Mouse (Mus musculus) kidney, embryonic 14.5 days (tissue): ENCODE data around the gene Taf5l. TPM values are rescaled to one million over a fixed set of nuclear protein-coding genes. Genes with fewer than 3 reads are reported as not detected.
A peak's percentile ranks its signal among the peaks of the same experiment; 100 is the strongest.
"Not testable (repeated sequence)": the region's sequence is repeated elsewhere in the genome, so short reads cannot be mapped to it uniquely, and the experiment has no call there.

Experiments used
- ATAC-seq: fragments of 200-750 bp; cut with Nextera tagmentation; 2 replicates; pipeline ENCODE4 v1.8.0; 2017; ENCODE audit warnings: moderate number of reproducible peaks, mild to moderate bottlenecking, moderate TSS enrichment, moderate library complexity; ENCODE audit not compliant: low FRiP score, low TSS enrichment
- H3K27ac ChIP-seq: fragments of 300-500 bp; sonication (generic); 2 replicates; pipeline ENCODE4 v1.5.1; 2014; ENCODE audit warnings: low read depth, mild to moderate bottlenecking, low read length, moderate library complexity, mixed read lengths
- H3K27me3 ChIP-seq: fragments of 300-500 bp; sonication (generic); 2 replicates; pipeline ENCODE4 v1.6.1; 2014; ENCODE audit warnings: mild to moderate bottlenecking, low read length; ENCODE audit not compliant: control insufficient read depth, insufficient read depth
- H3K36me3 ChIP-seq: fragments of 300-500 bp; sonication (generic); 2 replicates; pipeline ENCODE4 v1.6.1; 2014; ENCODE audit warnings: low read length, mixed read lengths; ENCODE audit not compliant: control insufficient read depth, insufficient read depth
- H3K4me1 ChIP-seq: fragments of 300-500 bp; sonication (generic); 2 replicates; pipeline ENCODE4 v1.6.1; 2014; ENCODE audit warnings: low read length, mixed read lengths; ENCODE audit not compliant: control insufficient read depth, insufficient read depth
- H3K4me2 ChIP-seq: fragments of 300-500 bp; sonication (generic); replicated peaks from 2 replicates; pipeline ENCODE4 v1.6.1; 2014; ENCODE audit warnings: low read depth, mild to moderate bottlenecking, low read length
- H3K4me3 ChIP-seq: fragments of 300-500 bp; sonication (generic); 2 replicates; pipeline ENCODE4 v1.5.1; 2014; ENCODE audit warnings: mild to moderate bottlenecking, low read length
- H3K9ac ChIP-seq: fragments of 300-500 bp; sonication (generic); 2 replicates; pipeline ENCODE4 v1.6.1; 2014; ENCODE audit warnings: low read depth, mild to moderate bottlenecking, low read length, moderate library complexity
- H3K9me3 ChIP-seq: fragments of 300-500 bp; sonication (generic); 2 replicates; pipeline ENCODE4 v1.6.1; 2016; ENCODE audit warnings: low read length; ENCODE audit not compliant: control insufficient read depth
- WGBS: fragments of 180-500 bp; shearing (Covaris S2); extraction: QIAGEN DNeasy Blood & Tissue Kit; methylation state at CpG from one replicate; pipeline ENCODE4 v1.1.7; 2014; 5-methylcytosine and 5-hydroxymethylcytosine counted together
- polyA plus RNA-seq: library from polyadenylated mRNA; unstranded; fragments of >200 nt; fragmentation: Nextera tagmentation; extraction: Ambion mirVana; gene quantifications from 2 replicates; pipeline ENCODE4 v1.2.1, GENCODE M21; 2014

Taf5l gene
- polyA plus RNA-seq, 1 experiment from 2014 or later = 53.3 TPM

DNA sequence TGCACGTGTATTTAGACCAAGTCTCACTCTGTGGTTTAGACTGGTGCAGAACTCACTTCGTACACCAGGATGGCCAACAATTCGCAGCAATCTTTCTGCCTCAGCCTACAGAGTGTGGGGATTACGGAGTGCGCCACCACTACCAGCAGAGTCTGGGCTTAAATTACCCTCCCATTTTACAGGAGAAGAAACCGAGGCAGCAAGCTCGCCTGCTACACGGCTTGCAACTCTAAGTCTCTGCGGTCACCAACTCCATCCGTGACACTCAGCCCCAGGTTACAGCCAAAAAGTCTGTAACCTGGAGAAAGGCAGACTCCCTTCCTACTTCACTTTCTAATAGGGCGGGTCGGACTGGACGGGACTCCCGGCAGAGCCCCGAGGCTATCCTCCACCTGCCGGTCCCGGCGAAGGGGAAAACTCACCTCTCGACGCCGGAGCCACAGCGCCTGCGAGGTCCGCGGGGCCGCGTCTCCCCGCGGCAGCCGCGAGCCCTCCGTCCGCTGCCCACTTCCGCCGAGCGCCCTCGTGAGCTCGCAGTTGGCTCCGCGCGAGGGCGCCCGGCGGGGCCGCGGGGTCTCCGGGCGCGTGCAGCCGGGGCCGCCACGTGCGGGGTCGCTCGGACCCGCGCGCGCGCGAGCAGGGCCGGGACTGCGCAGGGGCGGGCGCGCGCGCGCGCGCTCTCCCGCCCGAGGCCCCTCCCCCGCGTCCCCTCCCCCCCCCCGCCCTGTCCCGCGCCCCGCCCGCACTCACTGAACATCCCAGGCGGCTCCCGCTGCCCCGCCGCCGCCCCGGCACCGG, 559 bp downstream of the Taf5l start:
- H3K4me1 ChIP-seq = peaks cover 14% of the 10 kb centered on the region
- no peaks in the 10 kb centered on the region for H3K27me3 ChIP-seq
- H3K4me3 ChIP-seq = peak overlapping the region; percentile 73
- peak overlapping the region; percentile 93 for H3K9ac ChIP-seq
- peak overlapping the region; percentile 67 for H3K4me2 ChIP-seq
- H3K9me3 ChIP-seq = no peaks in the 10 kb centered on the region
- peaks cover 15% of the 10 kb centered on the region for H3K36me3 ChIP-seq
- peak; percentile 87 for ATAC-seq
- 1% methylated on average over 50 of the region's 87 CpGs for WGBS
- peak overlapping the region; percentile 84 for H3K27ac ChIP-seq

DNA sequence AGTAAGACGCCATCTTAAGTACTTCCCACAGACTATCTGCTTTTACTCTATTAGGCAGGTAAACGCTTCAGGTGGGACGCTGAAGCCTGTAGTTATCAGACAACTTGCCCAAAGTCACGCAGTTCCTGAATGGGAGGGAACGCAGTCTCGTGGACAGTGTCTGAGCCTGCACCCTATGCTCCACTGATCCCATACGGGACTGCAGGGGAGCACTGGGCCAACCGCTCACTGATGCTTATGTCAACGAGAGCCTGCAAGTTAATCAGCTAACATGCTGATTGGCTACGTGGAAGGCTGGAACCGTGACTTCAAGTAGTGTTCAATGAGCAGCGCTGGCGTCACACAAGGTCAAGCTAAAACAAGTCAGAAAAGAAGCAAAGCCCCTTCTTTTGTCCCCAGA, 1.4 kb downstream of the Taf5l start:
- Histone ChIP-seq H3K27ac (no peak overlapping the region), H3K9ac (peak overlapping the region; percentile 93; the same call in 1 of the 2 replicates)
- 29% methylated on average over 13 of the region's 13 CpGs for WGBS

GRCm38 (mm10) chr8:124014751-124015150, 6.4 kb downstream of the Taf5l start:
- 78% methylated on average over 3 of the region's 3 CpGs for WGBS
- no peak for ATAC-seq
- Histone ChIP-seq H3K4me1 (peaks cover 5% of the 10 kb centered on the region), H3K4me3 (no peak overlapping the region), H3K27ac (no peak overlapping the region), H3K4me2 (no peak overlapping the region), H3K27me3 (no peaks in the 10 kb centered on the region), H3K36me3 (no peaks in the 10 kb centered on the region), H3K9me3 (no peaks in the 10 kb centered on the region), H3K9ac (no peak overlapping the region)

More for the DNA sequence above, 1.4 kb downstream of the Taf5l start:
- Histone ChIP-seq H3K4me3 (peak overlapping the region; percentile 73), H3K4me1 (peaks cover 14% of the 10 kb centered on the region), H3K36me3 (peaks cover 10% of the 10 kb centered on the region), H3K4me2 (peak overlapping the region; percentile 67), H3K9me3 (no peaks in the 10 kb centered on the region), H3K27me3 (no peaks in the 10 kb centered on the region)
- ATAC-seq = 0 out of 2 replicates have a peak, but pooled peaks have one; percentile 30

GRCm38 (mm10) chr8:124014299-124014698, 6.9 kb downstream of the Taf5l start:
- H3K9me3 ChIP-seq, H3K36me3 ChIP-seq, H3K4me1 ChIP-seq, H3K27me3 ChIP-seq, H3K4me2 ChIP-seq, H3K4me3 ChIP-seq, ATAC-seq, H3K9ac ChIP-seq, H3K27ac ChIP-seq: not testable (repeated sequence)
- WGBS = 92% methylated on average over 7 of the region's 7 CpGs

GRCm38 (mm10) chr8:124011989-124012586, 9.1 kb downstream of the Taf5l start:
- no peak overlapping the region for H3K4me3 ChIP-seq
- H3K27me3 ChIP-seq = no peaks in the 10 kb centered on the region
- H3K4me2 ChIP-seq = no peak overlapping the region
- H3K36me3 ChIP-seq = peaks cover 26% of the 10 kb centered on the region
- no peaks in the 10 kb centered on the region for H3K9me3 ChIP-seq
- H3K4me1 ChIP-seq = no peaks in the 10 kb centered on the region
- no peak for ATAC-seq
- 98% methylated on average over 3 of the region's 3 CpGs for WGBS
- H3K27ac ChIP-seq = no peak overlapping the region
- no peak overlapping the region for H3K9ac ChIP-seq

- H3K9ac ChIP-seq = no peak overlapping the region
- ATAC-seq = no peak
- no peaks in the 10 kb centered on the region for H3K4me1 ChIP-seq
- WGBS = 84% methylated on average over 3 of the region's 3 CpGs
- H3K4me3 ChIP-seq = no peak overlapping the region
- H3K9me3 ChIP-seq = no peaks in the 10 kb centered on the region
- H3K4me2 ChIP-seq = no peak overlapping the region
- H3K36me3 ChIP-seq = peaks cover 31% of the 10 kb centered on the region
- no peak overlapping the region for H3K27ac ChIP-seq
- H3K27me3 ChIP-seq = no peaks in the 10 kb centered on the region
Measured at GRCm38 (mm10) chr8:124011580-124011979, 9.6 kb downstream of the Taf5l start.

GRCm38 (mm10) chr8:124007829-124008228, 13.4 kb downstream of the Taf5l start:
- 57% methylated on average over 6 of the region's 6 CpGs for WGBS

DNA sequence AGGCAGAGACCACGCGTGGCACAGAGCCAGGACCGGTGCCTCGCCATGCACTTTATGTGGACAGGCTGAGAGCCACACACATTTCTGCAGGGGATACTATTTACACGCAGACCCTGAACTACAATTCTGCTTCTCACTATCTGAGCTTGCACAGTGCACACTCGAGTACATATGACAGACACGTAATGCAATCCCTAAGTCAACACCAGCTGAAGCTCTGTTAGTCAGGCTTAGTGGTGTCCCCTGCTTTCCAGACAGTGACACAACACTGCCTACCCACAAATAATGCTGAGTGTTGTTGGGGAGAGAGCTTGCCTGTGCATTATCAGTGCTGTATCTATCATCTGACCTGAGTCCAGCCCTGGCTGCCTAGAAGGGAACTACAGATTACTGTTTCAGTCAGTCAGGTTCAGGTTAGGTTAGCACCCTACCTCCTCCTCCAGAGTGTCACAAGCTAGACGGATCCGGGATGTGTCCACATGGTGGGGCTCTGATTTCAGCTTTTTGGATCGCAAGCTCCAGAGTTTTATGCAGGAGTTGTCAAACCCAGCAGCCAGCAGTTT, 18.6 kb downstream of the Taf5l start:
- no peak overlapping the region for H3K4me3 ChIP-seq
- H3K36me3 ChIP-seq = peaks cover 83% of the 10 kb centered on the region
- no peaks in the 10 kb centered on the region for H3K27me3 ChIP-seq
- WGBS = 85% methylated on average over 10 of the region's 10 CpGs
- H3K9me3 ChIP-seq = no peaks in the 10 kb centered on the region
- no peak overlapping the region for H3K27ac ChIP-seq
- no peak for ATAC-seq
- H3K4me2 ChIP-seq = no peak overlapping the region
- no peaks in the 10 kb centered on the region for H3K4me1 ChIP-seq
- H3K9ac ChIP-seq = no peak overlapping the region

More at GRCm38 (mm10) chr8:124007829-124008228, 13.4 kb downstream of the Taf5l start:
- H3K4me3 ChIP-seq = no peak overlapping the region
- H3K9me3 ChIP-seq = no peaks in the 10 kb centered on the region
- no peaks in the 10 kb centered on the region for H3K27me3 ChIP-seq
- no peak overlapping the region for H3K27ac ChIP-seq
- no peak overlapping the region for H3K4me2 ChIP-seq
- ATAC-seq = no peak
- peaks cover 67% of the 10 kb centered on the region for H3K36me3 ChIP-seq
- H3K4me1 ChIP-seq = no peaks in the 10 kb centered on the region
- H3K9ac ChIP-seq = no peak overlapping the region

DNA sequence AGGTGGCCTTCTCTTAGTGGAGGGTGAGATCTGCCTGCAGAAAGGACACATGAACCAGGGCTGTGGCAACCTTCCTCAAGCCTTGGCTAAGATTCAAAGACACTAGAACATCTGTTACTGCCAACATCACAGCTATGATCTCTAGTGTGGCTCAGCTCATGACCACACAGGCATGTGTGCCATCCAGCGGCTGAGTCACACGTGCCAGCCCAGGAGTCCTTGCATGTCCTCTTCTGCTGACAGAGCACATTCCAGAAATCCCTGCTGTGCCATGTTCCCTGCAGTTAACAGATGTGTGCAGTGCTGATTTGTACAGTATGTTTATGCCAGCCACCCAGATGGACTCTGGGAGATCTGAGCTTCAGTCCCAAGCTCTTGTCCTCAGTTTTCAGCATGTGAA, 21.6 kb downstream of the Taf5l start:
- ATAC-seq = no peak
- Histone ChIP-seq H3K9ac (no peak overlapping the region), H3K4me1 (no peaks in the 10 kb centered on the region), H3K9me3 (no peaks in the 10 kb centered on the region), H3K27ac (no peak overlapping the region), H3K4me2 (no peak overlapping the region), H3K27me3 (no peaks in the 10 kb centered on the region), H3K4me3 (no peak overlapping the region), H3K36me3 (peaks cover 74% of the 10 kb centered on the region)
- 77% methylated on average over 2 of the region's 2 CpGs for WGBS
